Mouse (Mus musculus): ENCODE measurements around the gene Agl. TPM values are rescaled to one million over a fixed set of nuclear protein-coding genes. Genes with fewer than 3 reads are reported as not detected.

Agl gene
- total RNA-seq (2015; ENCODE audit: low replicate concordance) = 3.4 and 9.7 TPM in 2 replicates
- 1.0 and 2.9 TPM in 2 replicates for total RNA-seq (2017; ENCODE audit: low replicate concordance)

DNA sequence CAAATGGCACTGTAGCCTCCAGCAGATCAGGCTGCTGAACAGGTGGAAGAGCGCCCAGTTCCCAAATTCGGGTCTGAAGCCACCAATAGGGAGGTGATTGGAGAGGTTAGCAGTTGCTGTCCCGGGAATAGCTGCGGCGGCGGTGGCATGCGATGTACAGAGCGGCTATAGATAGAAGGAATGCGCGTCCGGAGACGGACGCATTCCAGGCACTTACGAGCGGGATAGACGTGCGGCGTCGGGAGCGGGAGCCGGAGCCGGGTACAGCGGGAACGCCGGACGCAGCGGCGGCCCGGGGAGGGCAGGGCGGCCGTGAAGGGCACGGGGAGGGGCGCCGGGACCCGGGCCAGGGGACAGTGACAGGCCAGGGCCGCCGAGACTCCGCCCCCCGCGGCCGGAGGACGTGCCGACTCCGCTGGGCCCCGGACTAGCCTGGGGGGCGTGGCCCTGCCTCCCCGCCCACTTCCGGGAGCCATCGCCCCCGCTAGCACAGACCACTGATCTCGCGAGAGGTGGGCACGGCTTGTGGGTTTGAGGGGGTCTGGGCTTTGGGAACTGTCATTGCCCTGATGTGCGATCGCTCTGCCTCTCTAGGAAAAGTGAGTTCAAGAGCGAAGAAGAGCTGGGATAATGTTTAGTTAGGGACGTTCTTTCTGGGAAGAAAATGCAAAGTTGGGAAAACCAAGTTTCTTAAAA, at the start of gene Agl:
Agl (minus strand) TSS at position 356 of the 696 bp plus-strand sequence.
- ATAC-seq (replicated peaks; ENCODE audit: low FRiP score, poor library complexity, severe bottlenecking) = peak; percentile 95

DNA sequence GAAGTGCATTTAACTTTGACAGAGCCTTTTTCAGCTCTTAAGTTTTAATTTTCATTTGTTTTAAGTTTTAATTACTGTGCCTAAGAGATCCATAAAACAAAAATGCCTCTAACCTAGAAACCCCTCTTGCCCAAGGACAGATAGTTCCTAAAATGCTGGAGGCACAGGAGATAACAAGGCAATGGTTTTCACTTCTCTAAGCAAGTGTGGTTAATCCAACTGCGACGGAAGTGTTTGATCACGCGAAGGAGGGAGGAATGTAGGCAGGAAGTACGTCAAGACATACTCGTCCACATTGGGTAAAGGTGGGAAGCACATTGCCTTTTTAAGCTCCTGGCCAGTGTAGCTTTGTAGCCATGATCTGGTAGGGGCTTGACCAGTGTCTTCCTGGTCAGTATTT, 49.6 kb upstream of the Agl start:
- ATAC-seq (replicated peaks; ENCODE audit: low FRiP score, poor library complexity, severe bottlenecking) = no peak

DNA sequence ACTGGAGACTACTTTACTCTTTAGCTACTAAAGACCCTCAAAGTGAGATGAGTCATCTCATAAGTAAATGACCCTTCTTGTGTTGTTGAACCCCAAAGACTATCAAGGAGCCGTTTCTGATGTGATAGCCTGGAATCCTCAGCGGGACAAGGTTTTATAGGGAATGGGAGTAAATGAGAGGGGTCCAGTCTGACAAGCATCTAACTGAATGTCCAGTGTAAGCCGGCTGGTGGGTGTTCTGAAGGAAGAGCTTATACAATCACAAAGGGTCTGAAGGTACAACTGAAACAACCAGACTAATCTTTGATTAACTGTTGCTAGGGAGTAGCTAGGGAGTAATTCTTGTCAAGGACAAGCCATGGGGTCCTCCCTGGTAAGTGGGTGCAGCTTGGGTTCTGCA, 44.5 kb upstream of the Agl start:
- no peak for ATAC-seq (replicated peaks; ENCODE audit: low FRiP score, poor library complexity, severe bottlenecking)

DNA sequence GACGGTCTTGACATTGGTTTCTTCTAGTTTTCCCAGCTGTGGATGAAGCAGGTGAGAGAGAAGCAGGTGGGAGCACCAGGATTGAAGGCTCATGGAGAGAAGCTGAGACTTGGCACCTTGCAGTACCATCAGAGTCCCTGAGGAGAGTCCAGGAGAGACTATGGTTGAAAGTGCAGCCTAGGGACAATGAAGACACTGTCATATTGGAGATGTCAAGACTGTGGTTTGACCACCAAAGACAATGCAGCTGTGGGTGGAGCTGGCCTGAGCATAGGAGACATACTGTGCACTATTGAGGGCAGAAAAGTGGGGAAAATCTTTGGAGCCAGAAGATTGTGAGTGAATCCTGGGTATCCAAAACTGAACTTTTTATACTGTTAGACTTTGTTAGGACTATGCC, 42.4 kb upstream of the Agl start:
- no peak for ATAC-seq (replicated peaks; ENCODE audit: low FRiP score, poor library complexity, severe bottlenecking)

DNA sequence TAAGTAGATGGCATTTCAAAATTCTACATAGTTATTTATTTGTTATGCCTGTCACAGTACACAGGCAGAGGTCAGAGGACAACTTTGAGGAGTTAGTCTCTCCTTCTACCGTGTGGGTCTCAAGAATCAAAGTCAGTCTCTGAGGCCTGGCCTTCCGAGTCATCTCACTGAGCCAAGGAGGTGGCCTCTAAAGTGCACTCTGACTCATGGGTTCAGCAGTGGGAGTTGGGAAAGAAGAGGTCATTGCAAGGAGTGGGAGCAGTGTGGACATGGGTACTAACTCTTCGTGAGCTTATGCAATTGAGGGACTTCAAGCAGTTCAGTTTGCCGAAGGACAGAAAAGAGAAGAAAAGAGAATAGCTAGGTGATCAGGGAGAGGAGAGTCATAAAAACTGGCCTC, 41.0 kb upstream of the Agl start:
- ATAC-seq (replicated peaks; ENCODE audit: low FRiP score, poor library complexity, severe bottlenecking) = no peak

DNA sequence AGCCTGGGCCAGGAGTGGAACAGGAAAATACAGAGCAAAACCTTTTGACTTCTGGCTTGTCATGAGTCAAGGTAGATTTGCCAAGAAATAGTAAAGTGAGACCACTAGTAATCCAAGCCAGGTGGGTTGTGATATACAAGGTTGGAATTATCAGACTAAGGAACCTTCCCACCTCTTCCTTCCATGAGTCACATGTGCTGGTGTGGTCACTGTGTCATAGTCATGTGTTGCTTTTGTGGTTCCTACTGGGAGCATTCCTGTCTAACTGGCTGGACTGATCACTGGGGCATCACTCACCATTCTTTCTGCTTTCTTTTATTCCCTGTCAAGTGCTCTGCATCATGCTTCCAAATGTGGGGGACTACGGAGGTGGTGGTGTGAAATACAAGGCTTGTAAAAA, 40.1 kb upstream of the Agl start:
- no peak for ATAC-seq (replicated peaks; ENCODE audit: low FRiP score, poor library complexity, severe bottlenecking)

DNA sequence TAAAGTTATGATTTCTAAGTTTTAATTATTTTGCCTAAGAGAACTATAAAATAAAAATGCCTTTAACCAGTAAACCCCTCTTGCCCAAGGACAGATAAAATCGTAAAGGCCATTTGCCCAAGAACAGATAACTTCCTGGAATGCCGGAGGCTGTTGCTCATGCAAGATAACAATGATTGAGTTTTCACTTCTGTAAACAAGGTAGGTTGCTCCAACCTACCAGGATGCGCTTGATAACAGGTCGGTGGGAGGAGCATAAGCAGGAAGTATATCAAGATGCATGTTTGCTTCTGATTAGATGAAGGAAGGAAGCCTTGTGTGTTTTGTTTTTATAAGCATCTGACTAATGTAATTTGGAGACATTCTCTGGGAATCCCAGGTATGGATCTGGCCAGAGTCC, 38.1 kb upstream of the Agl start:
- ATAC-seq (replicated peaks; ENCODE audit: low FRiP score, poor library complexity, severe bottlenecking) = no peak

DNA sequence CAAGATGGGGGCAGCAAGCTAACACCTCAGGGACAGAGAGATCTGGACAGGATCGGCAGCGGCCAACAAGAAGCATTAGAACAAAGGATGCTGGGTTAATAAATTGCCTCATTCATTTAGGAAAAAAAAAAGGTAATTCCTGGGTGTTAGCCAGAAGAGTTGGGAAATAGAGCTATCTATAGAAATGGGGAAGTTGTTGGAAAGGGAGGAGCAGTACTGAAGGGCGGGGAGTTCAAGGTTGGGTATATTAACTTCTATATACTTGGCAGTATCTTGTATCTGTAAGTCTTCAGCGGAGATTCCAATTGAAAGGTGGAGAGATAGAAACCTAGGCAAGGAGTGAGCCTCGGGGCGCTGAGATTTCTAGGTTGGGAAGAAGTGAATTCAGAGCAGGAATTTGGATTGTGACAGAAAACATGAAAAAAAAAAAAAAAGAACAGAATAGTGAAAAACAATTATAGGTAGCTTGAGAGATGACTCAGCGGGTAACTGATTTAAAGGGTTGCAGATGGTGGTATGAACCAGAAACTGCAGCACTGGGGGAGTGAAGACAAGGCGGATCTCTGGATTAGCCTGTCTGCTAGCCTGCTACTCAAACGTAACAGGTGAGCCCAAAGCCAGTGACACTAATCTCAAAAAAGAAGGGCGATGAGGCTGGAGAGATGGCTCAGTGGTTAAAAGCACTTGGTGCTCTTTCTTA, 37.1 kb upstream of the Agl start:
- ATAC-seq (replicated peaks; ENCODE audit: low FRiP score, poor library complexity, severe bottlenecking) = no peak

DNA sequence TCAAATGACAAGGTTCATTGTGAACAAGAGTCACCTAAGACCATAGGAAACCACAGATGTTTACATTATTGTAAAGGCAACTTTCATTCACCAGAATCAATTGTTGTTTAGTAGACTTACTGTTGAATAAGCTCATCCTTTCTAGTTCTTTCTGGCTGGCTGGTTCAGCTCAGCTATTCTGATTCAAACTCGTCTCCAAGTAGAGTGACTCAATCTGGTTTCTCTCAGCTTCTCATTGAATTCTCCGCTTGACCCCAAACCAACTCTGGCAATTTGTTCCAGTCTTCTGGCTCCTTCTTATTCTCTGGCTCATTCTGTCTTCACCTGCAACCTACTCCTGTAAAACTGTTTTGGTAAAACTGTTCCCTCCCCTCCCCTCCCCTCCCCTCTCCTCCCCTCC, 33.3 kb upstream of the Agl start:
- ATAC-seq (replicated peaks; ENCODE audit: low FRiP score, poor library complexity, severe bottlenecking) = no peak

DNA sequence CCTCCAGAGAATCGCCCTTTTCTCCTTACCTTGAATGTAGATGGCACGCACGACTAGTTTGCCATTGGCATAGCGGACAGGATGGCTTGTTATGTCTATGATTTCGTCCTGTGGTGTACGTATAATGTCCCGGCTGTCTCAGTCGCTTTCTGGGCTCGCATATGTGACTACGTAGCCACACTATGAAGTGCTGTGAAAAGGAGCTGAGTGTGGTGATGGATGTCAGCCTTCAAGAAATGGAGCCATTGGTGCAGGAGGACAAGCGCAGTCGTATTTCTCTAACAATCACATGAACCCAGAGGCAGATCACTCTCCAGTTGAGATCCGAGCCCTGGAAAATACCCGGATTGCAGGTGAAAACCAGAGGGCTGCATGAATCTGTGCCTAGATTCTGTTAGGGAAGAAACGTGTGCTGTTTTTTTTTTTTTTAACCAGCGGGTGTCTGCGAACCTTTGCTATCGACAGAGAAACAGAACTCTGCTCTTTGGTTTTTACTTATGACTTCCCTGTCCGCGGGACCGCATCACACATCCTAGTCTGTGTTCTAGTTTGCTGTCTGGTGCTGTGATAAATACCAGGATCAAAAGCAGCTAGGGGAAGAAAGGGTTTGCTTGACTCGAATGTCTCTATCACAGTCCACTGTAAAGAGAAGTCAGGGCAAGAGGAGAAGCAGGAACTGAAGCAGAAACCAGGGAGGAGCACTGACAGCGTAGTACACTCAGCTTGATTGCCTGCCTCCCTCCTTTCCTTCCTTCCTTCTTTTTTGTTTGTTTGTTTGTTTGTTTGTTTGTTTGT, 28.9 kb upstream of the Agl start:
- no peak for ATAC-seq (replicated peaks; ENCODE audit: low FRiP score, poor library complexity, severe bottlenecking)

DNA sequence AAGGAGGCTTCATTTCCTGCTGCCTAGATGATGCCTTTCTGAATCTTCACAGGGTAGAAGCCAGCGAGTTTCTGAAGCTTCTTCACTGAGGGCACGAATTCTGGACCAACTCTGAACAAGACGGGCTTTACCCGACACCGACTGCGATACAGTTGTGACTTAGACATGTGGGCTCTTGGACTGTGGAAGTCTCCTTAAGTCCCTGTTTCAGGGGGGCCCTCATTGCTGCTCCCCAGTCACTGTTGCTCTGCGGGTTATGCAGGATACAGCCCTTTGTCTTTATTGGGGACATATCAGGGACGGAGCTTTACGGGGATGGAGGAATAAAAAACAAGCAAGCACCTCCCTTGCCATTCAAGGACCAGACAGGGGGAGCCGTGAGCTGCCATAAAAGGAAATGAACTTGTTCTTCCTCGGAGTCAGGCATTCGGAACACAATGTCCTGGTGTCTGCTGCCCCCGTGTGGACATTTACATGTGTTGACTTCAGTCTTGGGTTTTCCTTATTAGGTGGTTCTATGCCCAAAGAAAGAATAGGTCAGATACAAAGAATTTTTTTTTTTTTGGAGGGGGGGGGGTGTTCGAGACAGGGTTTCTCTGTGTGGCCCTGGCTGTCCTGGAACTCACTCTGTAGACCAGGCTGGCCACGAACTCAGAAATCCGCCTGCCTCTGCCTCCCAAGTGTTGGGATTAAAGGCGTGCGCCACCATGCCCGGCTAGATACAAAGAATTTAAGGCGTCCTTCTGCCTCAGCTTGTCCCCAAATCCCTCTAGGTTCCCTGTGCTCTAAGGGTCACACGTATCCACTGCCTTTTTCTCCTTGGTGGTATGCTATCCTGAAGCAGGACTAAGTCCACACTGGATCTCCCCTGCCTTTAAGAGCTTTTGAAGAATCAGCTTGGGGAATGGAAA, 28.1 kb upstream of the Agl start:
- ATAC-seq (replicated peaks; ENCODE audit: low FRiP score, poor library complexity, severe bottlenecking) = peak; percentile 83

DNA sequence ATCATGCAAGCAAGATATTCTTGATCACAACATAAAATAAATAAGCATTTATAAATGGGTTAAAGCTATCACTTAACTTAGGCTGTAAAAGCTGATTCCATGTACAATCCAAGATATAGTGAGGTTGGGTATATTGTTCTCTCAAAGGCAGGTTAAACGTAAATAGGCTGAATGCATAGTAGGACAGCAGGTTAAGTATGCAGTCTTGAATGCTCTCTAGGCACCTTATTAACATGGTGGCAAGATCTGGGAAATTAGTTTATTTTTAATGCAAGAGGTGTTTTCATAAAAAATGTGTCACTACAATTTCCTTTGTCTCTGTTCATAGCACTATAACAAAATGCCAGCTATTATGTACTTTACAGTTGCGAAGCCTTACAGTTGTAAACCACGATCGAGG, 27.4 kb upstream of the Agl start:
- ATAC-seq (replicated peaks; ENCODE audit: low FRiP score, poor library complexity, severe bottlenecking) = no peak

DNA sequence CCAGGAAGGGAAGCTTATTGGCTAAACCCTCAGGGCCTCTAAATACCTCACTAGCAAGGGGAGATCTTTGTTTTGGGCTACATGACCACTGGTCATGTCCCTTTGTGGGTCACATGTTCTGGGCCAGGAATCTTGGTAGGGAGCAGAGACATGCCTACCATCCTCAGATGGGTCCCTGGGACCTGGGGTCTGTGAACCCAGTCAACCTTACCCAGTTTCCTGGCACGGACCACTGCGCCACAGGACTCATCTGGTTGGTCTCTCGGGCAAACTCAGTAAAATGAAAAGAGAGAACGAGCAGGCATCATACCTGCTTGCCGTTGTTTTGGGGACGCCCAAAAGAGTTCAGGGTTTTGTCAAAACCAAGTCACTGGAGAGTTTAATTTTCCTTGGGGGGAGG, 26.3 kb upstream of the Agl start:
- ATAC-seq (replicated peaks; ENCODE audit: low FRiP score, poor library complexity, severe bottlenecking) = no peak

DNA sequence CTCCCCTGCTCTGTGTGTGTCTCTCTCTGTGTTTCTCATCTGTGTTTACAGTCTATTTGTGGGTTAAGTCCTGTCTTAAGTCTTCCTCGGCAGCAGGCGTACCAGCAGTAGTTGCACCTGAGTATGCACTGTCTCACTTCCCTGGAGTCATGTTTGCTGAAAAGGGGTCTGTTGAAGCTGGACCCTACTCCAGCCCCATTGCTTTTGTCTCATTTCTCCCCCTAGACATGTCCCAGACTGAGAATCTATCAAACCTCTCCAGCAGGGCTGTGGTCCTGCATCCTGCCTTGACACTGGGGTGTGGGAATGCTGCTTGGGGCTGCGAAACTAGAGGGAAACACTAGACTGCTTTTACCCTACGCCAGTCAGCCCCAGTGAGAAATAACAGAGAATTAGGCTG, 25.5 kb upstream of the Agl start:
- no peak for ATAC-seq (replicated peaks; ENCODE audit: low FRiP score, poor library complexity, severe bottlenecking)

DNA sequence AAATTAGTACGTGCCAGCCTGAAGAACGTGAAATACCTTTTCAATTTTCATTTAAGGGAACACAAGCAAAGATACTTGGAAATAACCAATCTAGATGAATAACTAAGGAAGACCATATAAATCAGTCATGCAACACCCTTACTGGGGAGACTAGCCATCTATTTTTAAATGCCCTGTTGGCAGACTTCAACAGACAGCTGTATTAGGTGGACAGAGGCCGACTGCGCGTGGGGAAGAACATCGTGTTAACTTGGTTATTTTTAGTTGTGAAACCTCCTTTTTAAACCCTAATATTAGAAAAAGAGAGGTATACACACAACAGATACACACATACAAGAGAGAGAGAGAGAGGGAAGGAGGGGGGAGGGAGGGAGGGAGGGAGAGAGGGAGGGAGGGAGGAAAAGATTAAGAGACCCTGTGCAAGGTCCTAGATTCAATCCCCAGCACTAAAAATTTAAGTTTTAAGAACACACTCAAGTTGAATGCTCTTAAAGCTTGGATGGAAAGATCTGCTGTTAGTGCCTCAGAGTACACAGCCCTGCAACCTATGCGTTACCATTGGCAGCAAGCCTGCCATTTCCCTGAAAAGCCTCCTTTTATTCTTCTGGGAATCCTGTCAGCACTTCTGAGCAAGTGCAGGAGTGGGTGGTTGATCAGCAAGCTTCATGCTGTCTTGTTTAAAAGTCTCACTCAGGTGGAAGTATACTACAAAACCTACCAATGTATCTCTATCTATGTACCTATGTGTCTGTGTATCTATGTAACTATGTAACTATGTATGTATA, 24.8 kb upstream of the Agl start:
- no peak for ATAC-seq (replicated peaks; ENCODE audit: low FRiP score, poor library complexity, severe bottlenecking)

DNA sequence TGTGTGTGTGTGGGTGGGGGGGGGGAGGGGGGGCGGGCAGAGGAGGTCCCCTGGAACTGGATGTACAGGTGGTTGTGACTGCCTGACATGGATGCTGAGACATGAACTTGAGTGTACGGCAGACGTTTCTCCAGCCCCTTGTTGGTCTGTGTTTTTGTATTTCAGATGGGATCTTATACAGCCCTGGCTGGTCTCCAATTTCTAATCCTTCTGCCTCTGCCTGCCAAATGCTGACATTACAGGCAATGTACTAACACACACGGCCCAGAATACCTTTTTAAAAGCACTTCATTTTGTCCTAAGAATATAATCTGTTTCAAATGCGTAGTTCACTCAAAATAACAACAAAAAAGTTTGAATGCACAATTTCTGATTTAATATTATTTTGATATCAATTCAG, 23.4 kb upstream of the Agl start:
- ATAC-seq (replicated peaks; ENCODE audit: low FRiP score, poor library complexity, severe bottlenecking) = no peak

DNA sequence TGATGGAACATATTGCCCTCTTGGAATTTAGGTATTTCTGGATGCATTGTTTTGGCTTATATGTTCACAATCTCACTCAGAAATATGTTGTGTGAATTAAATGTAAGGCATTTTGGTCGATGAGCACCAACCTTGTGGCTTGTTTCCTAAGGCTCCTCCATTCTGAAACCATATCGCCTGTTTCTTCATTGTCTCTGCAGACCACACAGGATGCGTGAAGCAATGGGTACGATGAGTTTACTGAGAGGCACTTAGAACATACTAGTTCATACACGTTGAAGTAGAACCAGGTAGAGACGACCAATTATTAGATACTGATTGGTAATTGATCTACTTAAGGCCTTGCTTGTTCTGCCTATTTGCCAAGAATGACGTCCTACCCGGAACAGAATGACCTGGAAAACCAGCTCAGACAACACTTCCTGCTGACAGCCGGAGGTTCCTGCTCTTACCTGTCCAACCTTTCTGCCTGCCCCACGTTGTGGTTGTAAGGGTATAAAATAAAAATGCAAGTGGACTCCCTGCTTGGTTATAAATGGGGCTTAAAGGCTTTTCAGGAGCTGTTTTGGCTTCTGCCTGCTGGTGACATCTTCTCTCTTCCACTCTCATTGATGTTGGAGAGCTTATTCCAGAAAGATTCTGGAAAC, 21.4 kb upstream of the Agl start:
- no peak for ATAC-seq (replicated peaks; ENCODE audit: low FRiP score, poor library complexity, severe bottlenecking)

DNA sequence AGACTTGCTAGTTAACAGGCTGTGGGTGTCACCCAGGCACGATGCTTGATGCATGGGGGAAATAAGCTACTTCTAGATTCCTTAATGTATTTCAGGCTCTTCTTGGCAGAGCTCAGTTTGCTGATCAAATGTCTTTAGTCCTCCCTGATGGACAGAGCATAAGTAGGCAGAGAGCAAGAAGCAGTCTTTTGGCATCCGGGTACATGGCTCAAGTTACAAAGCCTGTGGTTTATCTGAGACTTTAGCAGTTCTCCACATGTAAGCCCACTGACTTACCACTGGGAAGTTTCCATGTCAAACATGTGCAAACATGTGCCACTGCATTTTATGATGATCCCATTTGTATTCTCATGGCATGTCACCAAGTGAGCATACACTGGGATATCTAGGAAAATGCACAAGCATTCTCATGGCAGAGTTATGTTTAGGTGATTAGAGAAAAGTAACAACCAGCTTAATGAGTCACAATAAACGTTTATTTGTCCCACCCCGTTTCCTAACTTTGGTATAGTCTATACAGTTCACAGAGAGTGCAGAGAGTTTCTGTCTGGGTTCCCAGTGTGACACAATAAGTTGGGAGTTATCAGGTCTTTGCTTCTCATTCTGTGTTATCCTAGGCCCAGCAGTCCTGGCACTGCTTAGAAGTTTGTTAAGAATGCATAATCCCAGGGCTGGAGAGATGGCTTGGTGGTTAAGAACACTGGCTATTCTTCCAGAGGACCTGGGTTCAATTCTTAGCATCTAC, 18.7 kb upstream of the Agl start:
- no peak for ATAC-seq (replicated peaks; ENCODE audit: low FRiP score, poor library complexity, severe bottlenecking)

Data from erythroid progenitor cell, adult 5-6 weeks (primary cell).